Mouse (Mus musculus) small intestine, adult 2 months (tissue): Measurements from ENCODE around the gene Lsm3.

ENCODE experiments used
- CTCF ChIP-seq: fragments of 200-500 bp; IDR thresholded peaks from 2 replicates; pipeline ENCODE4 v1.5.1; 2012; ENCODE audit warnings: low read depth, mild to moderate bottlenecking, control low read depth, inconsistent platforms, low read length, moderate library complexity, mixed read lengths; ENCODE audit not compliant: insufficient replicate concordance, insufficient read length; ENCODE audit errors: extremely low read depth
- POLR2A ChIP-seq: fragments of 200-500 bp; IDR thresholded peaks from 2 replicates; pipeline ENCODE4 v1.6.1; 2012; ENCODE audit warnings: low read depth, mild to moderate bottlenecking, control low read depth, inconsistent platforms, low read length, moderate library complexity

GRCm38 (mm10) chr6:91525544-91525943 lies 9.8 kb downstream of the Lsm3 start:
- TF ChIP-seq CTCF (no peak), POLR2A (no peak)
